ENCODE assay signal across 9 mouse cellular contexts in genomic region chr7:28593206-28594111, GRCm38 (mm10). TPM values are rescaled to one million over a fixed set of nuclear protein-coding genes. Genes with fewer than 3 reads are reported as not detected.
A peak's percentile ranks its signal among the peaks of the same experiment; 100 is the strongest.
DNase-seq lines count a peak whose midpoint lies in the region; ATAC-seq and TF ChIP-seq lines count a peak whose summit lies in the region.
"Had no signal": no experiment of that assay in that cellular context is flagged by ENCODE, and none has a peak within 500 bp of the region (broad histone marks: within the 10 kb centered on the region; RNA-seq: fewer than 3 reads in every experiment).

No protein-coding gene starts in this region.

- H3K27me3 ChIP-seq in midbrain, embryonic 10.5 days (ENCODE audit: low read depth, poor library complexity, severe bottlenecking), result no peaks in the 10 kb centered on the region
- H3K27me3 ChIP-seq in midbrain, embryonic 15.5 days (replicated peaks), result no peaks in the 10 kb centered on the region
- no peaks in the 10 kb centered on the region for H3K27me3 ChIP-seq in kidney, adult 2 months (replicated peaks; ENCODE audit: control insufficient read depth, insufficient read depth, low read length)
- no peaks in the 10 kb centered on the region for H3K27me3 ChIP-seq in neural tube, embryonic 12.5 days (replicated peaks)

- H3K4me1 ChIP-seq in midbrain, embryonic 10.5 days, result peaks cover 79% of the 10 kb centered on the region
- H3K4me1 ChIP-seq in midbrain, embryonic 15.5 days, result peaks cover 33% of the 10 kb centered on the region
- H3K4me1 ChIP-seq in kidney, adult 2 months (ENCODE audit: control insufficient read depth, insufficient read depth, low read length), result peaks cover 45% of the 10 kb centered on the region
- peaks cover 48% of the 10 kb centered on the region for H3K4me1 ChIP-seq in neural tube, embryonic 12.5 days

- H3K9ac ChIP-seq in midbrain, embryonic 15.5 days, result no peak overlapping the region
- H3K9ac ChIP-seq in neural tube, embryonic 12.5 days, result no peak overlapping the region

- no peaks in the 10 kb centered on the region for H3K9me3 ChIP-seq in midbrain, embryonic 10.5 days (replicated peaks)
- H3K9me3 ChIP-seq in midbrain, embryonic 15.5 days, result no peaks in the 10 kb centered on the region
- no peaks in the 10 kb centered on the region for H3K9me3 ChIP-seq in neural tube, embryonic 12.5 days

- no peak for DNase-seq in midbrain, embryonic 10.5 days (ENCODE audit: low spot score)
- DNase-seq in gastrocnemius, adult 18-20 months (ENCODE audit: low spot score), result peak; percentile 29
- peak; percentile 78 for DNase-seq in kidney, adult 2 months
- DNase-seq in T-cell, adult 2 months (ENCODE audit: low spot score), result no peak
- DNase-seq in cerebellum, postnatal 36 days, result no peak
- no peak for DNase-seq in testis, postnatal 14 days (ENCODE audit: low spot score)

- H3K4me3 ChIP-seq in midbrain, embryonic 10.5 days, result no peak overlapping the region
- no peak overlapping the region for H3K4me3 ChIP-seq in midbrain, embryonic 15.5 days
- no peak overlapping the region for H3K4me3 ChIP-seq in kidney, adult 2 months (ENCODE audit: insufficient read depth, low read depth, low read length)
- no peak overlapping the region for H3K4me3 ChIP-seq in neural tube, embryonic 12.5 days

- 0 out of 2 replicates have a peak overlapping the region, but pooled peaks have one; percentile 9 for H3K27ac ChIP-seq in midbrain, embryonic 10.5 days (replicated peaks)
- no peak overlapping the region for H3K27ac ChIP-seq in midbrain, embryonic 15.5 days
- no peak overlapping the region for H3K27ac ChIP-seq in kidney, adult 2 months (ENCODE audit: insufficient read depth, low read depth, low read length)
- H3K27ac ChIP-seq in neural tube, embryonic 12.5 days, result no peak overlapping the region

- no peak for ATAC-seq in midbrain, embryonic 15.5 days (replicated peaks)
- ATAC-seq in neural tube, embryonic 12.5 days (ENCODE audit: low FRiP score, low read depth), result no peak

- WGBS in midbrain, embryonic 10.5 days, result 72% methylated on average over 14 of the region's 14 CpGs
- 63% methylated on average over 14 of the region's 14 CpGs for WGBS in midbrain, embryonic 15.5 days
- WGBS in kidney, adult 2 months, result 35% methylated on average over 14 of the region's 14 CpGs
- 41% methylated on average over 14 of the region's 14 CpGs for WGBS in neural tube, embryonic 12.5 days

- TF ChIP-seq CTCF in kidney, adult 2 months (conservative IDR thresholded peaks at IDR 0.05; ENCODE audit: insufficient read depth, insufficient read length, low read depth, low read length), result no peak

- peaks cover 8% of the 10 kb centered on the region for H3K36me3 ChIP-seq in midbrain, embryonic 10.5 days
- H3K36me3 ChIP-seq in midbrain, embryonic 15.5 days (replicated peaks), result no peaks in the 10 kb centered on the region
- H3K36me3 ChIP-seq in kidney, adult 2 months (ENCODE audit: control insufficient read depth, insufficient read depth, low read length), result no peaks in the 10 kb centered on the region
- 0 out of 2 replicates have a peak, but pooled peaks cover 3% of the 10 kb centered on the region for H3K36me3 ChIP-seq in neural tube, embryonic 12.5 days

- TF ChIP-seq POLR2A in kidney, adult 2 months (IDR thresholded peaks at IDR 0.05; ENCODE audit: low read depth, low read length), result no peak

- H3K4me2 ChIP-seq in midbrain, embryonic 15.5 days, result no peak overlapping the region
- 0 out of 2 replicates have a peak overlapping the region, but pooled peaks have one; percentile 20 for H3K4me2 ChIP-seq in neural tube, embryonic 12.5 days (replicated peaks)

RNA-seq across cellular contexts. Expression of gene Samd4b, which starts 4.5 kb away (rescaled TPM):
- polyA plus RNA-seq in midbrain, embryonic 10.5 days (2016; fragmentation: Nextera tagmentation; extraction: Ambion mirVana), result 29.2 and 30.5 TPM in 2 replicates
- polyA plus RNA-seq in midbrain, embryonic 15.5 days (2015; fragmentation: Nextera tagmentation; extraction: Ambion mirVana), result 22.8 and 24.8 TPM in 2 replicates
- 10 to 100 TPM; 13.8 to 15.2 TPM for total RNA-seq in gastrocnemius, adult 18-20 months (2021)
- 67.0 and 79.0 TPM in 2 replicates for polyA plus RNA-seq in kidney, adult 2 months (2012; rRNA removed)
- 33.1 and 35.0 TPM in 2 replicates for polyA plus RNA-seq in neural tube, embryonic 12.5 days (2016; fragmentation: Nextera tagmentation; extraction: Ambion mirVana)

RNA-seq across cellular contexts. Expression of gene Pak4, which starts 4.5 kb away (rescaled TPM):
- polyA plus RNA-seq in midbrain, embryonic 10.5 days (2016; fragmentation: Nextera tagmentation; extraction: Ambion mirVana), result 60.9 and 66.4 TPM in 2 replicates
- polyA plus RNA-seq in midbrain, embryonic 15.5 days (2015; fragmentation: Nextera tagmentation; extraction: Ambion mirVana), result 20.9 and 21.6 TPM in 2 replicates
- 1 to 10 TPM; 2.2 to 3.8 TPM for total RNA-seq in gastrocnemius, adult 18-20 months (2021)
- 36.9 and 41.8 TPM in 2 replicates for polyA plus RNA-seq in kidney, adult 2 months (2012; rRNA removed)
- polyA plus RNA-seq in neural tube, embryonic 12.5 days (2016; fragmentation: Nextera tagmentation; extraction: Ambion mirVana), result 29.3 and 31.7 TPM in 2 replicates

RNA-seq across cellular contexts. Expression of gene Acp7, which starts 37.7 kb away (rescaled TPM):
- not detected in 2 replicates for polyA plus RNA-seq in midbrain, embryonic 10.5 days (2016; fragmentation: Nextera tagmentation; extraction: Ambion mirVana)
- 0.40 TPM in 1 of 2 replicates, not detected in the other for polyA plus RNA-seq in midbrain, embryonic 15.5 days (2015; fragmentation: Nextera tagmentation; extraction: Ambion mirVana)
- not detected for total RNA-seq in gastrocnemius, adult 18-20 months (2021)
- not detected in 2 replicates for polyA plus RNA-seq in kidney, adult 2 months (2012; rRNA removed)
- polyA plus RNA-seq in neural tube, embryonic 12.5 days (2016; fragmentation: Nextera tagmentation; extraction: Ambion mirVana), result not detected in 2 replicates

RNA-seq across cellular contexts. Expression of gene Nccrp1, which starts 46.4 kb away (rescaled TPM):
- 0.14 and 0.20 TPM in 2 replicates for polyA plus RNA-seq in midbrain, embryonic 10.5 days (2016; fragmentation: Nextera tagmentation; extraction: Ambion mirVana)
- 0.14 and 0.18 TPM in 2 replicates for polyA plus RNA-seq in midbrain, embryonic 15.5 days (2015; fragmentation: Nextera tagmentation; extraction: Ambion mirVana)
- not detected for total RNA-seq in gastrocnemius, adult 18-20 months (2021)
- polyA plus RNA-seq in kidney, adult 2 months (2012; rRNA removed), result 57.2 and 85.4 TPM in 2 replicates
- not detected in 2 replicates for polyA plus RNA-seq in neural tube, embryonic 12.5 days (2016; fragmentation: Nextera tagmentation; extraction: Ambion mirVana)

RNA-seq across cellular contexts. Expression of gene Sycn, which starts 52.8 kb away (rescaled TPM):
- not detected in 2 replicates for polyA plus RNA-seq in midbrain, embryonic 10.5 days (2016; fragmentation: Nextera tagmentation; extraction: Ambion mirVana)
- not detected in 2 replicates for polyA plus RNA-seq in midbrain, embryonic 15.5 days (2015; fragmentation: Nextera tagmentation; extraction: Ambion mirVana)
- not detected for total RNA-seq in gastrocnemius, adult 18-20 months (2021)
- 12.4 and 13.3 TPM in 2 replicates for polyA plus RNA-seq in kidney, adult 2 months (2012; rRNA removed)
- polyA plus RNA-seq in neural tube, embryonic 12.5 days (2016; fragmentation: Nextera tagmentation; extraction: Ambion mirVana), result not detected in 2 replicates
- total RNA-seq: left cerebral cortex, postnatal 10 days had no signal

Comparison
In these comparisons a context has a peak if more than half of its experiments do, and no peak if none do; other contexts are left out.
1. DNase-seq: peak in gastrocnemius, adult 18-20 months (single experiment) and kidney, adult 2 months (single experiment); none in midbrain, embryonic 10.5 days (single experiment), T-cell, adult 2 months (single experiment), cerebellum, postnatal 36 days (0 of 2) and testis, postnatal 14 days (single experiment).